Mouse (Mus musculus) limb, embryonic 11.5 days (tissue): ENCODE measurements at regions not wholly inside any gene's neighbourhood (a gene's known extent, or its start where the extent isn't known, plus 50 kb on each side); places are given as distances from the start of the nearest gene placed in this dataset.

Source experiments
- ATAC-seq: fragments of 200-750 bp; cut with Nextera tagmentation; 2 replicates; pipeline ENCODE4 v1.8.0; 2017; ENCODE audit warnings: low read depth; ENCODE audit not compliant: insufficient number of reproducible peaks, low FRiP score, low TSS enrichment
- DNase-seq: peaks from one replicate; pipeline ENCODE4 v3.0.0-alpha.2; 2015; ENCODE audit warnings: low spot score
- H3K27ac ChIP-seq: fragments of 300-500 bp; sonication (generic); replicated peaks from 2 replicates; pipeline ENCODE4 v1.5.1; 2014; ENCODE audit warnings: low read depth, mild to moderate bottlenecking, low read length
- H3K27me3 ChIP-seq: fragments of 300-500 bp; sonication (generic); 2 replicates; pipeline ENCODE4 v1.6.1; 2014; ENCODE audit warnings: mild to moderate bottlenecking, low read length, mixed read lengths; ENCODE audit not compliant: control insufficient read depth, insufficient read depth
- H3K36me3 ChIP-seq: fragments of 300-500 bp; sonication (generic); 2 replicates; pipeline ENCODE4 v1.6.1; 2014; ENCODE audit warnings: mild to moderate bottlenecking, low read length, moderate library complexity, mixed read lengths; ENCODE audit not compliant: control insufficient read depth, insufficient read depth
- H3K4me1 ChIP-seq: fragments of 300-500 bp; sonication (generic); 2 replicates; pipeline ENCODE4 v1.6.1; 2014; ENCODE audit warnings: low read length, mixed read lengths; ENCODE audit not compliant: control insufficient read depth, insufficient read depth
- H3K4me2 ChIP-seq: fragments of 300-500 bp; sonication (generic); 2 replicates; pipeline ENCODE4 v1.6.1; 2014; ENCODE audit warnings: low read depth, mild to moderate bottlenecking, moderate library complexity; ENCODE audit not compliant: severe bottlenecking
- H3K4me3 ChIP-seq: fragments of 300-500 bp; sonication (generic); 2 replicates; pipeline ENCODE4 v1.5.1; 2014; ENCODE audit warnings: low read depth, low read length
- H3K9ac ChIP-seq: fragments of 300-500 bp; sonication (generic); 2 replicates; pipeline ENCODE4 v1.6.1; 2014; ENCODE audit warnings: mild to moderate bottlenecking, low read length
- H3K9me3 ChIP-seq: fragments of 300-500 bp; sonication (generic); 2 replicates; pipeline ENCODE4 v1.6.1; 2016; ENCODE audit warnings: low read length; ENCODE audit not compliant: control insufficient read depth
- WGBS: fragments of 180-500 bp; shearing (Covaris S2); extraction: QIAGEN DNeasy Blood & Tissue Kit; methylation state at CpG from one replicate; pipeline ENCODE4 v1.1.7; 2014; 5-methylcytosine and 5-hydroxymethylcytosine counted together

DNA sequence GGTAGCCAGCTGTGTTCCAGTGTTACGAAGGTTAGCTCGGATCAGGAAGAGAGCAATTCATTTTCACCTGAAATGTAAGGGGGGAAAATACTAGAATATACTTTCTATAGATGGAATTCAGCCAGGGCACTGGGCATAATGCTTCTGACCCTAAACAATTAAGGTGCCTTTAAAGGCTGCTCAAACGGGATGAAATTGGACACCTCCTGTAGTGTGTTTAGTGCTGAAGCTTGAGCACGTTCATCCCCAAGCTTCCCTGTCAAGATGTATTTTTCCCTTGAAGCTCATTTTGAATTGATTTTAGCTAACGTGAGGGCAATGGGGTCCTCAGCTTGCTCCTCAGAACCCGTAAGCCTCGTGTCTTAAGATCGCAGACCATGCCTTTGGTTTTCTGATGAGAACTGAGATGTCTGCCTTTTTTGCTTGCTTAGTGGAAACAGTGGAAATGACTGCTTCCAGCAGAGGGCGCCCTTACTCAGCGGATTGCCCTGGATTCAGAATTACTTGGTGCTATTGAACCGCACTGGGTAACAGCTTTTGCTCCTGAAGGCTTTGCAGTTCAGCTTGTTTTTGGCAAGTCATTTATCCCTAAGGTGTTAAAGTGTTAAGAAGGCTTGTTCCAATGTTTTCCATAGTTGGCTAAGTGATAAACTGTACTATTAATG is 74.6 kb upstream of the Fermt1 start:
- WGBS: 20% methylated on average over 11 of the region's 11 CpGs
- H3K4me3 ChIP-seq: no peak overlapping the region
- no peak overlapping the region for H3K27ac ChIP-seq
- peak overlapping the region; percentile 32; the same call in 1 of the 2 replicates for H3K4me2 ChIP-seq
- H3K27me3 ChIP-seq: no peaks in the 10 kb centered on the region
- peak; percentile 93 for DNase-seq
- ATAC-seq: peak; percentile 77; the same call in 1 of the 2 replicates
- H3K9me3 ChIP-seq: no peaks in the 10 kb centered on the region
- no peaks in the 10 kb centered on the region for H3K4me1 ChIP-seq
- H3K9ac ChIP-seq: no peak overlapping the region
- no peaks in the 10 kb centered on the region for H3K36me3 ChIP-seq

DNA sequence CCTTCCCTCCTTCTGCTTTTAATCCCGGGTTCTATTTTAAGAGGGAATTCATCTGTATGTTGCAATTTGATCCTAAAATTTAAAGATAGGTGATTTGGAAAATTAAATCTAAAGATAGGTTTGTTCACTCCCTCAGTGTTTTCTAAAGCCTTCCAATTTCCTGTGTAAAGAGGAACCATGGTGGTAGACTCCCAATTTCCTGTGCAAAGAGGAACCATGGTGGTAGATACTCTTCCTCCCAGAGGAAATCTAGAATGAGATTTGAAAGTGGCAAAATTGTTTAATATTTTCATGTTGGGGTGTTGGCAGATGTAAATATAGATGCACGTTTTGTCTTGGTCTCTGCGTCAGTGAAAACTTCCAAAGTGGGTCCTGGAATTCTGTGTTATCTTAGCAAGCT is 75.5 kb upstream of the Fermt1 start:
- no peak overlapping the region for H3K4me3 ChIP-seq
- no peak overlapping the region for H3K9ac ChIP-seq
- H3K4me1 ChIP-seq: no peaks in the 10 kb centered on the region
- no peaks in the 10 kb centered on the region for H3K9me3 ChIP-seq
- H3K36me3 ChIP-seq: no peaks in the 10 kb centered on the region
- no peak overlapping the region for H3K4me2 ChIP-seq
- 91% methylated on average over 3 of the region's 3 CpGs for WGBS
- ATAC-seq (no peak), DNase-seq (no peak)
- H3K27ac ChIP-seq: no peak overlapping the region
- H3K27me3 ChIP-seq: no peaks in the 10 kb centered on the region

DNA sequence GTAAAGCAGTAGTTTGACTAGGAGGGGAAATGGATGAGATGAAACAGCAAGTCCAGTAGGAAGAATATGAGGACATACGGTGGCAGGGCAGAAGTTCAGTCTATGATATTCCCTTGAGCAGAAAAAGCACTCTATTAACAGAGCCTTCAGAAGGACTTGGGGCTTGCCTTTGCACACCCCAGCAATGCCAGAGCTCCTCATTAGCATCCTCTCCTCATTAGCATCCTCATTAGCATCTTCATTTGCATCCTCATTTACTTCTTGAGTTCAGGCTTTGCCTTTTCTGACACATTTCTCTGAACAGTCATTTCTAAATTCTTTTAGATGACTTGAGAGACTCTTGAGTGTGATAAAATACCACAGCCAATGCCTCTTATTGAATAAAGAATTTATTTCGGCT is 81.3 kb upstream of the Fermt1 start:
- Histone ChIP-seq H3K27ac (no peak overlapping the region), H3K4me3 (no peak overlapping the region), H3K9ac (no peak overlapping the region), H3K9me3 (no peaks in the 10 kb centered on the region), H3K4me2 (no peak overlapping the region), H3K27me3 (no peaks in the 10 kb centered on the region), H3K4me1 (no peaks in the 10 kb centered on the region), H3K36me3 (no peaks in the 10 kb centered on the region)
- DNase-seq: no peak
- no peak for ATAC-seq
- WGBS: 92% methylated on average over 2 of the region's 2 CpGs

DNA sequence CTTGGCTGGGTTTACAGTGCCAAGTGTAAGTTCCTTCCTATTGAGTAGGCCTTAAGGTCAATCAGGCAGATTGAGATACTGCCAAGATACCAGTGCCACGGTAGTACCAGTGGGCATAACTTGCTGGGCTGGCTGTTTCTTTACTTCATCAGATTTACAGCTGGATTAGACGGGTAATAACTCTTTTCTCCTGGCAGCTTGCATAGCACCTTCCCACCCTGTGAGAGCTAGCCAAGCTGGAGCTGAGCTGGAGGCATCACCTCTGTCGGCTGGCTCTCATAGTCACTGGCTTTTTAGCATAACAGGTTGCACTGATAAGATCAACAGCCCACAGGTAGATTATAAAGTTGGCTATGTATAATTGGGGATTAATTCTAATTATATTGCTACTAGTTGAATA is 89.7 kb upstream of the Fermt1 start:
- no peak overlapping the region for H3K27ac ChIP-seq
- no peak overlapping the region for H3K4me2 ChIP-seq
- no peaks in the 10 kb centered on the region for H3K27me3 ChIP-seq
- no peaks in the 10 kb centered on the region for H3K36me3 ChIP-seq
- ATAC-seq (no peak), DNase-seq (no peak)
- no peak overlapping the region for H3K9ac ChIP-seq
- no peaks in the 10 kb centered on the region for H3K4me1 ChIP-seq
- H3K4me3 ChIP-seq: no peak overlapping the region
- no peaks in the 10 kb centered on the region for H3K9me3 ChIP-seq
- 80% methylated on average over 3 of the region's 3 CpGs for WGBS

DNA sequence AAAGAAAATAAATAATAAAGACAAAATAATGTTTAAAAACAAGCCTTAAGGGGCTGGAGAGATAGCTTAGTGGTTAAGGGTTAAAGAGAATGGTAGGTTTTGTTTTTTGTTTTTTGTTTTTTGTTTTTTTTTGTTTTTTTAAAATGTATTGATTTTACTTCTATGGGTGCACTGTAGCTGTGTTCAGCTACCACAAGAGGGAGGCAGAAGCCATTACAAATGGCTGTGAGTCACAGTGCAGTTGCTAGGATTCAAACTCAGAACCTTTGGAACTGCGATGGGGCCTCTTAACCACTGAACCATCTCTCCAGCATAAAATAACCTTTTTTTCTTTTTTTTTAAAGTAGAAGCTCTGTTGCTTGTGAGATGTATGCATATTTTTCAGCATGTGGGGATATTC is 95.0 kb upstream of the Fermt1 start:
- H3K9ac ChIP-seq: no peak overlapping the region
- no peak overlapping the region for H3K4me2 ChIP-seq
- H3K9me3 ChIP-seq: no peaks in the 10 kb centered on the region
- no peaks in the 10 kb centered on the region for H3K27me3 ChIP-seq
- 85% methylated on average over 1 of the region's 1 CpGs for WGBS
- H3K27ac ChIP-seq: no peak overlapping the region
- no peaks in the 10 kb centered on the region for H3K4me1 ChIP-seq
- H3K4me3 ChIP-seq: no peak overlapping the region
- no peaks in the 10 kb centered on the region for H3K36me3 ChIP-seq
- ATAC-seq (no peak), DNase-seq (no peak)

DNA sequence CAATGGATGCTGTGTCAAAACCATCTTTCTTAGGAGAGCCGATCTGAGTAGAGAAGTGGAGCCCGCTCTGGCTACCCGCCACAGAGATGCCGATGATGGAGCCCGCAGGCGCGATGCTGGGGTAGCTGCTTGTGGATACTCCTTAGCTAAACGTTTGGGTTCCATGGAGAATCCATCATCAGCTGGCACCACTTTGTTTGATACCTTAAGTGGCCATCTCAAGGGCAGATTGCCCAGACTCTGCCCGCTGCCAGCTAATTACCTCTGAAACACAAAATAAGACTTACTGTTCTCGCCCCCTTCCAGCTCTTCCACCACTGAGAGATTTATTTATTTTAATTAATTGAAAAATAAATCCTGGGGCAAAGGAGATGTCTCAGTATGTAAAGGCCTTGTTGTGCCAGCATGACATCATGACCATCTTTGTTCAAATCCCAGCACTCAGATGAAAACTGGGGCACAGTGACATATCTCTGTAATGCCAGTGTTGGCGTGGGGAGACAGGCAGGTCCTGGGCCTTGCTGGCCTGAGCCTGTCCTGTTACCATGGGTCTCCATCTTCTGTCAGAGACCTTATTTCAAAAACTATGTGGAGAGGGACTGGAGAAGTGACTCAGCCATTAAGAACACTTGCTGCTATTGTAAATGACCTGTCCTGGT is 132.1 kb upstream of the Fermt1 start:
- ATAC-seq: no peak
- Histone ChIP-seq H3K27ac (no peak overlapping the region), H3K27me3 (no peaks in the 10 kb centered on the region), H3K36me3 (no peaks in the 10 kb centered on the region), H3K9ac (no peak overlapping the region), H3K9me3 (no peaks in the 10 kb centered on the region), H3K4me3 (no peak overlapping the region), H3K4me2 (no peak overlapping the region), H3K4me1 (no peaks in the 10 kb centered on the region)
- DNase-seq: no peak
- 91% methylated on average over 11 of the region's 11 CpGs for WGBS

DNA sequence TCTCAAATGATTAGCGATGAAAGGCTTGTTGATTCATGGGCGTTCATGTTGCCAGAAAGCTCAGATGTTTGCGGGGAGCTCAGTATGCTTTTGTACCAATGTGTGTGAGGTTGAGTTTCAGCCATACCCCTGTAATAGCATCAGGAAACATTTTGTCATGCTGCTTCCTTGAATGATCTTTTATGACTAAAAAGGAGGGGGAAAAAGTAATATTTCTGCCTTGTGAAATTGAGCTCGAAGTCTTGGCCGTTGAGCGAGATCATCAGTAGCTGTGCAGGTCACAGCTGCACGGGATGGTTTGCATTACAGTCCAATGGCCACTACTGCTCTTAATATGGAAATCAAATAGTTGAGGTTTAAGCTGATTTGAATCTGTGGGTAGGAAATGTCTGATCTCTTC is 145.3 kb upstream of the Fermt1 start:
- Histone ChIP-seq H3K27ac (no peak overlapping the region), H3K4me3 (no peak overlapping the region), H3K36me3 (no peaks in the 10 kb centered on the region), H3K4me2 (no peak overlapping the region), H3K27me3 (no peaks in the 10 kb centered on the region), H3K9me3 (no peaks in the 10 kb centered on the region), H3K4me1 (no peaks in the 10 kb centered on the region), H3K9ac (no peak overlapping the region)
- ATAC-seq (no peak), DNase-seq (peak; percentile 19)
- 78% methylated on average over 7 of the region's 7 CpGs for WGBS

DNA sequence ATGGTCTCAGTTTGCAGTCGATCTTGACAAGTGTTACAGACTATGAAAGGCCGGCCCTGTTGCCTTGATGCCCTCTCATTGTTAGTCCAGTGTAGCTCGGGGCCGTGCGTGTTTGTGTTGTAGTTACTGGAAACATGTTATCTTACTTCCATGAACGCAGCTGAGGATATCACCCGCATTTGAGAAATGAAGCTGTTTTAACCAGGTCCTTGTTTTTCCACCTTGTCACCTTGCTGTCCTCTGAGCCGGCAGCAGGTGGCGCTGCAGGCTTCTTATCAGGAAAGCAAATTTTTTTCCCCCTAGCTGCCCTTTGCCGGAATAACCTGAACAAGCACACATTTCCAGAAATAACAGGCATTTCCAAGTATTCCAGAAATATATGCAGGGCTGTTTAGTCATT is 167.9 kb upstream of the Fermt1 start:
- H3K36me3 ChIP-seq: no peaks in the 10 kb centered on the region
- 25% methylated on average over 10 of the region's 10 CpGs for WGBS
- H3K27me3 ChIP-seq: no peaks in the 10 kb centered on the region
- no peaks in the 10 kb centered on the region for H3K4me1 ChIP-seq
- no peaks in the 10 kb centered on the region for H3K9me3 ChIP-seq
- no peak overlapping the region for H3K9ac ChIP-seq
- no peak overlapping the region for H3K4me3 ChIP-seq
- ATAC-seq (no peak), DNase-seq (peak; percentile 86)
- H3K27ac ChIP-seq: no peak overlapping the region
- H3K4me2 ChIP-seq: no peak overlapping the region

DNA sequence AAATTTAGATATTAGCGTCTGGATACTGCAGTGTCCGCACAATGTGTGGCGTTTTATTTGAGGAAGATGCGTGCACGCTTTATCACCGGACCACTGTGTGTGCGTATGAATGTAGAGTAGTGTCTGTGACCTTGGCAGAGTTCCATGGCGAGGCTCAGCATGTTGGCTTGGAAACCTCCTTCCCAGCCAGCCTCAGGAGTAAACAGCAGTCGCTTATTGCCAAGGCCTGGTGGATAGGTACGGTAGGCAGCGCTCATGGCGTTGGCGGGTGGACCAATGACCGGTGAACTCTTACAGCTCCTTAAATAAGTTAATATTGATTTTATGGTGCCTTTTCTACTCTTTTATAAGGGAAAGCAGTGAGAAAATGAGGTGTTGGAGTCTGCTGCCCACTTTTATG is 172.9 kb upstream of the Fermt1 start:
- Histone ChIP-seq H3K27ac (no peak overlapping the region), H3K4me3 (no peak overlapping the region), H3K9ac (no peak overlapping the region), H3K4me1 (no peaks in the 10 kb centered on the region), H3K27me3 (no peaks in the 10 kb centered on the region), H3K9me3 (no peaks in the 10 kb centered on the region), H3K4me2 (no peak overlapping the region), H3K36me3 (no peaks in the 10 kb centered on the region)
- ATAC-seq (peak; percentile 65), DNase-seq (peak; percentile 54)
- WGBS: 70% methylated on average over 14 of the region's 14 CpGs
